Mouse (Mus musculus) spleen, adult 2 months (tissue): ENCODE data around the gene Erich4.

Experiments used
- CTCF ChIP-seq: fragments of 200-500 bp; IDR thresholded peaks from 2 replicates; pipeline ENCODE4 v1.5.1; 2011; ENCODE audit warnings: mild to moderate bottlenecking, inconsistent platforms; ENCODE audit not compliant: insufficient read depth, insufficient read length, insufficient replicate concordance; ENCODE audit errors: extremely low read depth
- POLR2A ChIP-seq: fragments of 200-500 bp; IDR thresholded peaks from 2 replicates; pipeline ENCODE4 v1.6.1; 2011; ENCODE audit warnings: low read depth, low read length, inconsistent platforms

DNA sequence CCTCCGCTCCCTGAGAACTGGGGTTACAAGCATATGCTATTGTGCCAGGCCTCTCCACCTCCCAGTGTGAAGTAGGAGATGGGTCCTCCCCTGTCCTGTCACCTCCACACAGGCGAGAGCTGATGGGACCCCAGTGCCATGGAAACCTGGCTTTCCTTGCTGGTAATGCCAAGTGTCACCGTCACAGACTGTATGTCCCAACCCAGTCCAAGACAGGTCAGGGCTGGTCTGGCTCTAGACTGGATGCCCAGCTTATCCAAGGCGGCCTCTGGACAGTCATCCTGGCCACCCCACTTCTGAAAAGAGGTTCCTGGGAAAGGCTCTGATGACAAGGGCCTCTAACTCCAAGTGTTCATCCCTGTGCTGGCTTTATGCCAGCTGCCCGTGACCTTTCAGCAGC lies 21.4 kb upstream of the Erich4 start:
- TF ChIP-seq POLR2A (no peak), CTCF (no peak)
